Mouse (Mus musculus) limb, embryonic 13.5 days (tissue): ENCODE measurements at regions not wholly inside any gene's neighbourhood (a gene's known extent, or its start where the extent isn't known, plus 50 kb on each side); places are given as distances from the start of the nearest gene placed in this dataset.

Experiments
- ATAC-seq: fragments of 200-750 bp; cut with Nextera tagmentation; 2 replicates; pipeline ENCODE4 v1.8.0; 2017; ENCODE audit warnings: low read depth, moderate number of reproducible peaks, moderate TSS enrichment; ENCODE audit not compliant: low FRiP score
- H3K27ac ChIP-seq: fragments of 300-500 bp; sonication (generic); 2 replicates; pipeline ENCODE4 v1.5.1; 2015; ENCODE audit warnings: inconsistent platforms, mild to moderate bottlenecking, moderate library complexity
- H3K27me3 ChIP-seq: fragments of 300-500 bp; sonication (generic); 2 replicates; pipeline ENCODE4 v1.6.1; 2015; ENCODE audit warnings: mild to moderate bottlenecking, inconsistent platforms
- H3K36me3 ChIP-seq: fragments of 300-500 bp; sonication (generic); 2 replicates; pipeline ENCODE4 v1.6.1; 2015; ENCODE audit warnings: inconsistent platforms, mild to moderate bottlenecking, moderate library complexity
- H3K4me1 ChIP-seq: fragments of 300-500 bp; sonication (generic); 2 replicates; pipeline ENCODE4 v1.6.1; 2015; ENCODE audit warnings: inconsistent platforms
- H3K4me2 ChIP-seq: fragments of 300-500 bp; sonication (generic); replicated peaks from 2 replicates; pipeline ENCODE4 v1.6.1; 2015; ENCODE audit warnings: inconsistent platforms, mild to moderate bottlenecking, moderate library complexity
- H3K4me3 ChIP-seq: fragments of 300-500 bp; sonication (generic); 2 replicates; pipeline ENCODE4 v1.5.1; 2015; ENCODE audit warnings: moderate library complexity, mild to moderate bottlenecking, inconsistent platforms
- H3K9ac ChIP-seq: fragments of 300-500 bp; sonication (generic); 2 replicates; pipeline ENCODE4 v1.6.1; 2015; ENCODE audit warnings: mild to moderate bottlenecking, inconsistent platforms
- H3K9me3 ChIP-seq: fragments of 300-500 bp; sonication (generic); 2 replicates; pipeline ENCODE4 v1.6.1; 2016; ENCODE audit warnings: inconsistent platforms
- WGBS: fragments of 180-500 bp; shearing (Covaris S2); methylation state at CpG from one replicate; pipeline ENCODE4 v1.1.7; 2015; 5-methylcytosine and 5-hydroxymethylcytosine counted together

DNA sequence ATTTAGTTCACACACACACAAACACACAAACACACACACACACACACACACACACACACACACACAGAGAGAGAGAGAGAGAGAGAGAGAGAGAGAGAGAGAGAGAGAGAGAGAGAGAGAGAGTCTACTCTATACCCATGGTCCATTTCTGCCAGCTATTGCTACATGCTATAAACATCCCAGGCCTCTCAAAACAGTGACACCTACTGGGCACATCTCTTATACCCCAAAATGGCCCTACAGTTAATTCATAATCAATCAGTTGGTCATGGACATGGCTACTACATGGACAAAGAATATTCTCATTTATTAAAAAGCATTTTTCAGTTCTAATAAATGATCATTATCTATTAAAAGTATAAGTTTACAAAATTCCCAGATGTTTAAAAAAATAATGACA, 236.8 kb upstream of the Robo2 start:
- H3K9me3 ChIP-seq, result no peaks in the 10 kb centered on the region
- H3K4me3 ChIP-seq, result no peak overlapping the region
- no peak overlapping the region for H3K4me2 ChIP-seq
- no peaks in the 10 kb centered on the region for H3K4me1 ChIP-seq
- H3K36me3 ChIP-seq, result no peaks in the 10 kb centered on the region
- H3K9ac ChIP-seq, result no peak overlapping the region
- no peaks in the 10 kb centered on the region for H3K27me3 ChIP-seq
- no peak overlapping the region for H3K27ac ChIP-seq
- ATAC-seq, result no peak

- Histone ChIP-seq H3K9me3 (no peaks in the 10 kb centered on the region), H3K9ac (no peak overlapping the region), H3K4me3 (no peak overlapping the region), H3K4me1 (no peaks in the 10 kb centered on the region), H3K27me3 (no peaks in the 10 kb centered on the region), H3K4me2 (no peak overlapping the region), H3K27ac (no peak overlapping the region), H3K36me3 (no peaks in the 10 kb centered on the region)
- WGBS, result 53% methylated on average over 10 of the region's 10 CpGs
- no peak for ATAC-seq
Observed at GRCm38 (mm10) chr16:74644750-74645366, 233.2 kb upstream of the Robo2 start.

DNA sequence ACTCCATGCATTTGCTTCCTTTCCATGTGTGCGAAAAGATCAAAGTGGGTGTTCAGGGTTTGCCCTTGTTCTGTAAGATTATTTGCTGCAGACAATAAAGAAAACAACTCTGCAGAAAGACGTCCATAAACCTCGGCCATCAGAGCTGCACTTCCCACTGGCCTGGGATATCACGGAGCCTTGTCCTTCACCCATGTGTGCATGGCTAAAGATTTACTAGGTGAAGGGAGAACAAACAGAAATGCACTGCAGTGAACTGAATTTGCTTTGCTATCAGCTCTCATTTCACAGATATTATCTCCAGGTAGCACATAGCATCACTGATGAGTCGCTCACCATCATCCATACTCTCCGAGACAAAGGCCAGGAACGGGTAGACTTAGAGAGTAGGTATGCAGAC, 228.2 kb upstream of the Robo2 start:
- H3K9ac ChIP-seq, result no peak overlapping the region
- H3K27me3 ChIP-seq, result no peaks in the 10 kb centered on the region
- no peak overlapping the region for H3K4me3 ChIP-seq
- no peaks in the 10 kb centered on the region for H3K4me1 ChIP-seq
- 69% methylated on average over 7 of the region's 7 CpGs for WGBS
- H3K36me3 ChIP-seq, result no peaks in the 10 kb centered on the region
- H3K9me3 ChIP-seq, result no peaks in the 10 kb centered on the region
- ATAC-seq, result no peak
- H3K4me2 ChIP-seq, result no peak overlapping the region
- no peak overlapping the region for H3K27ac ChIP-seq

- Histone ChIP-seq H3K4me2 (no peak overlapping the region), H3K4me1 (no peaks in the 10 kb centered on the region), H3K27me3 (no peaks in the 10 kb centered on the region), H3K4me3 (no peak overlapping the region), H3K9me3 (no peaks in the 10 kb centered on the region), H3K27ac (no peak overlapping the region), H3K9ac (no peak overlapping the region), H3K36me3 (no peaks in the 10 kb centered on the region)
- WGBS, result 70% methylated on average over 5 of the region's 5 CpGs
- ATAC-seq, result no peak
Observed at GRCm38 (mm10) chr16:74637638-74638037, 226.0 kb upstream of the Robo2 start.

DNA sequence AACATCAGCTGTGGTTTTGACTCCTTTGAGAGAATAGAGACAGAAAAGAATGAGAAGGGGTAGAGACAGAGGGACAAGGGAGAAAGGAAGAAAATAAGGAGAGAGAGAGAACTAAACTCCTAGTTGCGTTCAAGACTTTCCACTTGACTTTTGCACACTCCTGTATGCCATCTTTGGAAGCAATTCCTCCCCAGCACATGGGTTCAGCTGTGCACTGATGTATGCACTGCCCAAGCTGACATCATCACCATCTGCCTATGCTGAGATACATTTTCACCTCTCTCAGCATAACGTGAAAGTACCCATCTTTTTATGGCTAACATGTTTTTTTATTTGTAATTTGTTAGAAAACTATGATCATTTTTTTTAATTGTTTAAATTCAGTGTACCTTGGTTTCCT, 214.2 kb upstream of the Robo2 start:
- Histone ChIP-seq H3K36me3 (no peaks in the 10 kb centered on the region), H3K4me2 (no peak overlapping the region), H3K27ac (no peak overlapping the region), H3K4me3 (no peak overlapping the region), H3K9me3 (no peaks in the 10 kb centered on the region), H3K4me1 (no peaks in the 10 kb centered on the region), H3K9ac (no peak overlapping the region), H3K27me3 (no peaks in the 10 kb centered on the region)
- ATAC-seq, result no peak
- 82% methylated on average over 2 of the region's 2 CpGs for WGBS

DNA sequence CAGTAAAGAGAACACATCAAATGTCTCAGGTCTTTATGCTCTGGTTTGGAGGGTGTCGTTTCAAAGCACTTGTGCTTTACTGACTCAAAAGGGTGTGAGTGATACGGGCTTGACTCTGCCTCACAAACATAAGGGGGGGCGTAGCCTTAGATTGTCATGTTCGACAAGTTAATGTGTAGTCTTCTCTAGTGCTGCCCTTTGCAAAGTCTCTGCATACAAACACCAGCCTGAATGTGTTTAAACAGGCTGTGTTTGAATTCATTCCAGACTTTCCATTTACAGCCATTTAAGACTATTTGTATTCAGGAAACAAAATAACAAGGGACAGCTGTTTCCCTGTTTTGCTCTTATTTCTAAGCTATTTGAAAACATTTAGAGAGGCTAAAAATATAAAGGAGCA, 200.4 kb upstream of the Robo2 start:
- H3K36me3 ChIP-seq, result no peaks in the 10 kb centered on the region
- whole genome bisulfite sequencing, result 24% methylated on average over 4 of the region's 4 CpGs
- no peak overlapping the region for H3K4me2 ChIP-seq
- H3K4me1 ChIP-seq, result peaks cover 10% of the 10 kb centered on the region; the same call in 1 of the 2 replicates
- no peaks in the 10 kb centered on the region for H3K27me3 ChIP-seq
- ATAC-seq, result no peak
- no peak overlapping the region for H3K4me3 ChIP-seq
- H3K9me3 ChIP-seq, result no peaks in the 10 kb centered on the region
- H3K27ac ChIP-seq, result no peak overlapping the region
- no peak overlapping the region for H3K9ac ChIP-seq

GRCm38 (mm10) chr16:74609564-74609963, 197.9 kb upstream of the Robo2 start:
- H3K4me3 ChIP-seq, result no peak overlapping the region
- no peak for ATAC-seq
- H3K27me3 ChIP-seq, result no peaks in the 10 kb centered on the region
- no peaks in the 10 kb centered on the region for H3K36me3 ChIP-seq
- H3K4me1 ChIP-seq, result peaks cover 10% of the 10 kb centered on the region; the same call in 1 of the 2 replicates
- no peak overlapping the region for H3K27ac ChIP-seq
- no peaks in the 10 kb centered on the region for H3K9me3 ChIP-seq
- no peak overlapping the region for H3K9ac ChIP-seq
- WGBS, result 83% methylated on average over 4 of the region's 4 CpGs
- H3K4me2 ChIP-seq, result no peak overlapping the region

- no peaks in the 10 kb centered on the region for H3K9me3 ChIP-seq
- peak; percentile 40; the same call in 1 of the 2 replicates for ATAC-seq
- no peaks in the 10 kb centered on the region for H3K36me3 ChIP-seq
- peaks cover 13% of the 10 kb centered on the region for H3K4me1 ChIP-seq
- 24% methylated on average over 1 of the region's 1 CpGs for WGBS
- H3K27me3 ChIP-seq, result no peaks in the 10 kb centered on the region
- no peak overlapping the region for H3K27ac ChIP-seq
- no peak overlapping the region for H3K9ac ChIP-seq
- no peak overlapping the region for H3K4me2 ChIP-seq
- H3K4me3 ChIP-seq, result no peak overlapping the region
Observed at GRCm38 (mm10) chr16:74598361-74598760, 186.7 kb upstream of the Robo2 start.

GRCm38 (mm10) chr16:74597735-74598340, 186.2 kb upstream of the Robo2 start:
- no peak for ATAC-seq
- Histone ChIP-seq H3K9ac (no peak overlapping the region), H3K4me3 (no peak overlapping the region), H3K4me1 (peaks cover 13% of the 10 kb centered on the region), H3K27ac (no peak overlapping the region), H3K9me3 (no peaks in the 10 kb centered on the region), H3K27me3 (no peaks in the 10 kb centered on the region), H3K4me2 (no peak overlapping the region), H3K36me3 (no peaks in the 10 kb centered on the region)
- WGBS, result 54% methylated on average over 4 of the region's 4 CpGs

- Histone ChIP-seq H3K9ac (no peak overlapping the region), H3K4me1 (no peaks in the 10 kb centered on the region), H3K36me3 (no peaks in the 10 kb centered on the region), H3K9me3 (no peaks in the 10 kb centered on the region), H3K4me2 (no peak overlapping the region), H3K4me3 (no peak overlapping the region), H3K27ac (no peak overlapping the region), H3K27me3 (no peaks in the 10 kb centered on the region)
- no peak for ATAC-seq
- WGBS, result 67% methylated on average over 4 of the region's 4 CpGs
Observed at GRCm38 (mm10) chr16:74591896-74592295, 180.3 kb upstream of the Robo2 start.

DNA sequence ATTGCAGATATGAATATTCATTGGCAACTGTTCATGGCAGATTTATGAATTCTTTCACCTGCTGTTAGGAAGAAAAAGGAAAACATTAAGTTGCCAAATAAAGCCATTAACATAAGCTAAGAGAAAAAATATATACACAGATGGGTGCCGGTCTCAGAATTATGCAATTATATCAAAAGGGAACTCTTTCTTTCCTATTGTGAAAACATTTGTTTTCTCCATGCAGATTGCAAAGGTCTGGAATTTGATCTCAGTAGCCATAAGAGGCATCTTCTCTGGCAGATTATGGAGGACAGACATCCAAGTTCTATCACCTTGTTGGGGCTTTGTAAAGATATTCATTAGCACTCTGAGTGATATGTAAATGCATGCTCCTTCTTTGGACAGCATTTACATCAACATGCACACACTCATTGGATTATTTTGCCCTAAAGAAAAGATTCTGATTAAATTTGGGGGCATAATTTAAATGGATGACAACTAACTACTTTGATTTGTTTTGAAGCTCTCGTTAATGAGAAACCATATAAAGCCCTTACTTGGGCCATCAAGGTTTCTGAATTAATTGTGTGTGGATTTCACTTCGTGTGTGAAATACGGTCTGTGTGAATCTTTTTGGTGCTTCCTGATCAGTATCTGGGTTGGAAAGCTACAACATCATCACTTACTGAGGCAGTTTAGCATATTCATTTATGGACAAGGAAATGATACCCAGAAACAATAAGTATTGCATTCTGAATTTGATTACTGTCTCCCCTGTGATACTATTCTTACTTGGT, 171.2 kb upstream of the Robo2 start:
- Histone ChIP-seq H3K4me2 (no peak overlapping the region), H3K9me3 (no peaks in the 10 kb centered on the region), H3K9ac (no peak overlapping the region), H3K4me3 (no peak overlapping the region), H3K27ac (no peak overlapping the region), H3K36me3 (no peaks in the 10 kb centered on the region), H3K4me1 (no peaks in the 10 kb centered on the region), H3K27me3 (no peaks in the 10 kb centered on the region)
- ATAC-seq, result no peak
- 89% methylated on average over 4 of the region's 4 CpGs for WGBS

- Histone ChIP-seq H3K9ac (no peak overlapping the region), H3K27me3 (no peaks in the 10 kb centered on the region), H3K9me3 (no peaks in the 10 kb centered on the region), H3K4me1 (peaks cover 6% of the 10 kb centered on the region; the same call in 1 of the 2 replicates), H3K4me3 (no peak overlapping the region), H3K36me3 (no peaks in the 10 kb centered on the region), H3K27ac (no peak overlapping the region), H3K4me2 (no peak overlapping the region)
- ATAC-seq, result no peak
- 29% methylated on average over 5 of the region's 5 CpGs for WGBS
Observed at GRCm38 (mm10) chr16:74548374-74548773, 136.7 kb upstream of the Robo2 start.
